Mouse (Mus musculus) frontal cortex, postnatal 25 days (tissue): ENCODE data around the gene Col4a1.

ENCODE experiments used
- DNase-seq, 2 experiments: peaks; one replicate each; pipeline ENCODE4 v3.0.0; 2022; ENCODE audit warnings: low spot score in 2 of 2

Col4a1 gene

DNA sequence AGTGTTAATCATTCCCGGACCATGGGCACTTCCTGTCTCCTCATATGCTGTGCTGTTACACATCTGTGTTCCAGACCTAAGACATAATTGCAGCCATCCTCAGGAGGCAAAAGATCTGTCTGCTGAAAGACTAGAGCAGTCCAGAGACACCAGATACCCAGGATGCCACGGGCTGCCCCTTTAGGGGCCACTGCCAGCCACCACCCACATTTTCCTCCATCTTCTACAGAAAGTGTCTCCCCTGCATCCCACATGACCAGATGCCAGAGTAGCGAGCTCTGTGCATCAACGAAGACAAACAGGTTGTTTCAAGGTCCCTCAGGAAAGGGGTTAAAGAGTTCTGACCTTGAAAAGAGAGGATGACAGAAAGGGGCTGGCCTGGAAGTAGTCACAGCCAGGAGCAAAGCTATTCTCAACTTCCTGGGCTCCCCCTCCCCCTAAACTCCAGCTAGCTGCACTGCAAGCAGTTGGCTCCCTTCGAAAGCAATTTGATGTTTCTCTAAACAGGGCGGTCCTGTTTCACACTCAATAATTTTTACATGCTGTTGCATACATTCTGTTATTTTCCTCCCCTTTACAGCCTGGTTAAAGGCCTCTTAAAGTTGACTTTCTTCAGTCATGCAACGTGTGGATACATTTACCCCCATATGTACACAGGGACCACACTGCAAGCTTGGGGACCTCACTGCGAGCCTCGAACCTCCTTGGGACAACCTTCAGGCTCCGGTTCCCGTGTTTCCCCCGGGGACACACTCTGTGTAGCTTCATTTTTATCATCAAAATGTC lies 13.9 kb downstream of the Col4a1 start:
- no peak for DNase-seq

DNA sequence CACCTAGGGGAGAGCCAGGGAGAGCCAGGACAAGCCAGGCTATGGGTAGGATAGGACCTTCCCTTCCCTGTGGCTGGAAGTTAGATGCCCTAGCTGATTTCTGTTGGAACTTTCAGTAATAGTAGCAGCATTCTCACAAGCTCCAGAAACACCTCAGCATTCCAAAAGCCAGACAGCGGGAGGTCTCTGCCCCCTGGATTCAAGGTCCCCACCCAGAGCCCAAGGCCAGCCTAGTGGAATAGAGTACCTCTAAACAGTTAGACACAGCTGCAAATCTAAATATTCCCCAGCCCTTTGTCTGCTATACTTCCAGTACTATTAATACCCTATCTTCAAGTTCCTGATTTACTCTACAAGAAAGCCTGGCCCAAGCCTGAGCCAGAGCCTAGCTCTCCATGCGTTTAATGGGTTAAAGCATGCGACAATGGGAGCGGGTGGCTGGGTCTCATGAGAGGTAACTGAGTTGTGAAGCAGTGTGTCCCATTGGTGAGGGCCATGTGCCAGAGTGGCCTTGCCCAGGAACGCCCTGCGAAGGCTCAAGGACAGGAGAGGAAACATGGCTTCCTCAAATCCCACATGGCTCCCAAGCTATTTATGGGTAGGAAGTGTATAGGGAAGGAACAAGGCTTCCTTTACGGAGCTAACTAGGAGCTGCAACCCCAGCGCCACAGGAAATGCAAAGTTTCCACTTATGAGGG lies 15.3 kb downstream of the Col4a1 start:
- no peak for DNase-seq

DNA sequence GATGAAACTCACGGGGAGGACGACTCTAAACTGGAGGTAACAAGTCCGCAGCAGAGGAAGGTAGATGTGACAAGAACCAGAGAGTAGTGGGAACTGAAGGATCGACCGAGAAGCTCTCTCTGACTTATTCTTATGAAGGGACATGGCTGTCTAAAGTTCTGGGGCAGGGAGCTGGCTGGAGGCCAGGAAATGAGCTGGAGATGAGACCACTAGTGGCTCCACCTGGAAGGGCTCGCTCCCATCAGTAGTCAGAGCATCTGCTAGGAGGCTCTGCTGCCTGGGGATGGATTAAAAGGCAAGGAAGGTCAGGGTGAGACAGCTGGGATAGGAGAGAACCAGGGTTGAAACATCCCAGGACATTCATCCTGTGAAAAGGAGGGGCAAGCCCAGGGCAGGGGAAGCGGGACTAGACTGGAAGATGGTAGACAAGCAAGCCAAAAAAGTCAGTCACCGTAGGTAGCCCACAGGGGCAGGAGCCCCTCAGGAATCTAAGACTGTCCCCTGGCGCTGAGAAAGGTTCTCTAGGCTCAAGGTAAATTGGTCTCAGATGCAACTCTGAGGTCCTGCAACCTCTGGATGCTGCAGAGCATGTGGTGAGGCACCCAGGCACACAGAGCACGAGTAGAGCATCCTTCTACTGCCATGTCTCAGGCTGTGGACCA lies 16.2 kb downstream of the Col4a1 start:
- DNase-seq, result no peak

DNA sequence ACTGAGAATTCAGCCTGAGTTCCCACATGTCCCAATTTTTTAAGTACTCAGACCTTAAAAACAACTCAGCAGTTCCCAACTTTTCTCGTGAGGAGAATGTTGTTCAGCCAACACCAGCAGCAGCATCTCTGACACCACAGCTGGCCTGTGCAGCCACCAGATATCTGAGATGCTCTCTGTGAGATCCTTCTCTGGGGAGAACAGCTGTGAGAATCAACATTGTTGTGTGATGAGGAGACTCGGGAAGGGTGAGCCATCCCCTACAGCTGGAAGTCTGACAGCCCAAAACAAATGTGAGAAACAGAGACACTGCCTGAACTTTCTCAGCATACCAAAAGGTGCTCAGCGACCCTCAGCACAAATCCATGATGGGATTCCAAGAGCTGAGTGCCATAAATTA lies 20.0 kb downstream of the Col4a1 start:
- no peak for DNase-seq

DNA sequence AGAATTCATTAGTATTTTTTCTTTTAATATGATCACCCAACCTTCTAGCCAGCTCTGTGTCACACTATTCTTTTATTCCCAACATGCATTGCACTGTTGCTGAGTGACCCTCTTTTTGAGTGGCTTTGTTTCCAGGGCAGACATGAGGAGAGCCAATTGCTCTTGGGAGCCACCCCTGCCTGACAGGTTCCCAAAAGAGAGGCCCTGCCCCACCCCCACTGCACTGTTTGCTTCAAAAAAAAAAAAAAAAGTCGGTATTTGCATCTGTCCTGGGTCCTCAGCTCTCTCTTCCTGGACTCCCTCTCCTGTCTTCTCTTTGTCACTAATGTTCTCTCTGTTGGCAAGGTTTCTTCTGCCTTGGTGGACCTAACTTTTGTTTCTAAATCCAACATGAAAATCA lies 22.1 kb downstream of the Col4a1 start:
- DNase-seq, result no peak

DNA sequence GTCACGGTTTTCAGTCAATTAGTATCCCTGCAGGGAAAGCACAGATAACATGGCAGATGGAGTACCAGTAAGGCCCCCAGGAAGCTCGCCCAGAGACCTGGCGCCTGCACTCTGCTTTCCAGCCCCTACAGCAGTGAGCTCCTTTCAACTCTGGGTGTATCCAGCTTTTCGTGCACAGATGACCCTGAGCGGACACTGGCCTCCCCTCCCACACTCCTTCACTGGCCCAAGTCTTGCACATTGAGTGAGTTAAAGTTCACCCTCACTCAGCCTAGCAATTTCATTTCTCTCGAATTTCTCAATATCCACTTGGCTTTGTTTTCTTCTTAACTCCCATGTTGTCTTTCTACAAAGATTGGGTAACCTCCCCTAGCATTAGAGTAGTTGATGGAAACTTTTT lies 24.3 kb downstream of the Col4a1 start:
- no peak for DNase-seq

DNA sequence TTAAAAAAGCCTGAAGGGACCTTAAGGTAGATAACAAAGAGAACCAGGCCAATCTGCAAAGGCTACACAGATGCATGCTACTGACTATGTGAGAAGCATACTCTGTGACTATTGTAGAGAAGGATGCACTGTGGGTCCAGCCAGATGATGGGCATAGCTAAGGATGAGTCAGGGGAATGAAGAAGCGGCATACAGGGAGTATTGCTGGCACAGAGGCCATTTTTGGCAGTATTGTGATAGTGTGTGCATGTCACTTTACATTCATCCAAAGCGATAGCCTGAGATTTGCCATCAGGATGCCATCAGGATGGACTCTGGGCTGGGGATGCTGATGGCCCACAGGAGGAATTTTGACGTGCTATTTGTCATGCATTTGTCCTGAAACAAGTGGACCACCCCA lies 25.5 kb downstream of the Col4a1 start:
- DNase-seq, result no peak

DNA sequence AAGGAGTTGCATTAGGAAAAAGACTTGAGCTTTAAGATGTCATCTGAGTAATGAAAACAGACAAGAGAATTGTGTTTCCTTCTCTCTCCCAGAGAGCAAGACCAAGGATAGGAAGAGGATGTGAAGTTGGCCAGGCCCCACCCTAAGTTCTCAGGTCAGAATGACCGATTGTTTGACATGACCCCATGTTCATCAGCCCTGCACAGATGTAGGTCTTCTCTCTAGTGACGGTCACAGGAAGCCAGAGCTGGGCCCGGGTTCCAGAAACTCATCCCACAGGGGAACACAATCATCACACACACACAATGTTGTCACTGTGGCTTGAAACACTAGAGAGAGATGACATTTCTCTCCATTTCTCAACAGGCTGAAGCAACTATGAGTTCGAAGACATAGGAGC lies 27.2 kb downstream of the Col4a1 start:
- no peak for DNase-seq

DNA sequence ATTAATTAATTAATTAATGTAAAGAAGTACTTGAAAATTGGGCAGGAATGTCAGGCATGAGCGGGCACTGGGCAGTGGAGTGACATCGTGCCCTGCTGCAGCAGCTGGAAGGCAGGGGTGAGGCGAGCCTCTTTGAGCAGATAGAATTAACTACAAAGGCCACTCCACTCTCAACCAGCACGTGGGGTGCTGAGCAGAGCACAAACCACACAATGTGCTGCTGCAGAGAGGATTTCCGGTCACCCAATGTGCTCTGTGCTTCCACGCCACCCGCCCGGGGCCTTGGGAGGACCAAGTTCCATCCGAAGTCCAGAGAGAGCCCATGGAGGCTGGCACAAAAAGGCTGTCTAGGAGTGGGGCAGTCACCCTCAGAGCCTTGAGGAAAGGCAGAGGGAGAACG lies 29.4 kb downstream of the Col4a1 start:
- no peak for DNase-seq

DNA sequence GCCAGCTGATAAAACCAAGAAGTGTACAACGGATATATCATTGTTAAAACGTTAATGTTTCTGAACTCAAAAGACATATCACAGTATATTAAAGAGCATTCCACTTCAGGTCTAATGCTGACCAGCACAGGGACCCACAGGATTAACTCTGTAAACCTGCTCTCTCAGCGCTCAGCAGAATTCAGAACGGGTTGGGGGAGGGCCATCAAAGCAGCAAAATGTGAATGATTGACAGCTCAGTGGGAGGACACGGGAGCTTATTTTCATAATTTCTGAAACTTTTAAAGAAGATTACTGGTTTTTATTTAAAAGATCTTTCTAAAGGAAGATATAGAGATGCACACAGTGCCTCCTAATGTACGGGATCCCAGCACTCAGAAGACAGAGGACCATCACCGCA lies 29.9 kb downstream of the Col4a1 start:
- DNase-seq, result no peak

DNA sequence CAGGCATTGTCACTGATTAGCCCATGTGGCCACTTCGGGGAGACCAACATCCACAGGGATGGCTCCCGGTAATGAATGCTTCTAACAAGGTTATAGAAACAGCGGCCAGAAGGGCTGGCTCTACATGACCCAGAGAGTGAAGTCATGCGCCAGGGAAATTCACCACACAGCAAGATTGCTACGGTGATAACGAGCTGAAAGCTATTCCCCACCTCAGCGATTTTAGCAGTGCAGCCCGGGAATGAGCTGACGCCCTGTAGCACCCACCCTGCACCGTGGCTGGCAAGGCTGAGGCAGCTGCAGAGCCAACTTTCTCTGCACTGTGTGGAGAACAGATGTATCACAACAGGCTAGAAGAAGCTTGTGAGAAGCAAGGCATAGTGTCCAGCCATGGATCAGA lies 30.5 kb downstream of the Col4a1 start:
- DNase-seq, result no peak

DNA sequence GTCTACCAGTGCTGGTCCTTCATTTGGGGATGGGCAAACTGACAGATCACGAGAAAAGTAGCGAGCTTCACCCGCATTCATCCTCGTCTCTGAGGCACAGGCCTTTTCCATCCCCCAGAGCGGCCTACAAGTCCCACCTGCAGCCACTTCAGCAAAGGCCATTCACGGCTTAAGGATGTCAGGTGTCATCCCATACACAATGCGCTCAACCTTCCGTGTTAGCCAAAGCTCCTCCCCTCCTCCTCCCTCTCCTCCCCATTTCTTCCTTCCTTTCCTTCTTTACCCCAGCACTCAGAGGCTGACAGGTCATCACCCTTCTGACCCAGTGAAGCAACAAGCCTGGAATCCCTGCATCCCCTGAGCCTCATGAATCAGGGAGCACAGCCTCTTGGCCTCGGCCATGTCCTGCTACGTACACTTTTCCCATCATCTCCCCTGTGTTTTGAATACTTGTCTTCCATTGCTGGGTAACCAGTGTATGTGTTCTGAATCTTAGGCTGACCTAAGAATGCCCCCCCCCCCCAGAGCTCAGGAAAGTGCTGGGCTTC lies 31.8 kb downstream of the Col4a1 start:
- no peak for DNase-seq

DNA sequence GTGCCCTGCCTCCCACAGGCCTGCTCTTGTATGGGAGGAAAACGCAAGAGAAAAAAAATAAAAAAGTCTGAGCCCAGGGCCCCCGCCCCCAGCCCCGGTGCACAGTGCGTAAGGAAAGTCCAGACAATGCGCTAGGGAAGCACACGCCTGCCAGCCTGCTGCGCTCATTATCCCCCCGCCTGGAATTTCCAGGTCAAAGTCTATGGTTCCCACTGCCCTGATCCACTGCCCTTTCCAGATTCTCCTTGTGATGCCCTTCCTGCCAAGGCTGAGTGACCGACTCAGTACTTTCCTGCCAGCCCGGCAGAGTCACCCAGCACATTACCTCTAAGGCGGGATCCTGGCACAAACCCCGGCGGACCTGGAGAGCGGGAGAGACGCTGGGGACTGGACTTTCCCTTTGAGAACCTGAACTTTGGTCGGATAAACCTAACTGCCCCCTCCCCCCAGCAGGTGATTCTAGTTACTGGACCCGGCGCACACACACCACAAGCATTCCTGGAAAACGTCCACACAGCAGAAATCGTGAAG lies 33.3 kb downstream of the Col4a1 start:
- no peak for DNase-seq

DNA sequence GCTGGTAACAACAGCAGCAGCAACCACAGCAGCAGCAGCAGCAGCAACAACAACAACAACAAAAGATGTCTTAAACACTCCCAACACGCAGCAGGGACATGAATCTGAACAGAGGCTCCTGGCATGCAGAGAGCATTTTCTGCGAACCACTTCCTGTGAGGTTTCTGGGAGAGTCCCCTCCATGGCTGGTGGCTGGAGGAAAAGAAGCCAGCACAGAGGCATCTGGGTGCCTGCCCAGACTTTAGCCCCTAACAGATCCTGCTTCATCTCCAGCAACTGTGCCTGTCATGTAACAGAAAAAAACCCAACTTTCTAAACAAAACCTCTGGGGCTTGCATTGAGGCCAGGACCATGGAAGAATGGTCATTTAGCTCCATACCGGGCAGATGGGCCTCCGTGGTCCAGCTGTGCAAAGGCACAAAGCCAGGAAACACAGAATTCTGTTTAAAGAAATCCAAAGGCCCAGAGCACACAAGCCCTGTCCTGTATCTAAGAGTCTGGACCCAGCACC lies 34.5 kb downstream of the Col4a1 start:
- DNase-seq, result no peak

DNA sequence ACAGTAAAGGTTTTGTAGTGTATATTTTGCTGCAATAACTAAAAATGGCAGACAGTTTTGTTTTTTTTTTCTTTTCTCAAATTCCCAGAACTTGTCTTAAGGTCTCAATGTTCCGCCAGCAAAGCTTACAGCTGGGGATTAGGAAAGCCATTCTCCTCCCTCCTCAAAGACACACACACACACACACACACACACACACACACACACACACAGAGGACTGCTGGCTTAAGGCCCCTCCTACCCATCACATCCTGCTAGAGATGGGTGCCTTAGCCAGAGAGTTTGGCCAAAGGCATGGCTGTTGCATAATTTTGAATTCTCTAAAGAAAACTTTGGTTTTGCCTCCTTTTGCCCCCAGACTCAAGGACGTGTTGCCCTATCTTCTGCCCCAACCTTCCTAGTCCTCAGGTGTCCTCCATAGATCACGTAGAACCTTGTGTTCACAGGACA lies 35.0 kb downstream of the Col4a1 start:
- DNase-seq, result no peak

DNA sequence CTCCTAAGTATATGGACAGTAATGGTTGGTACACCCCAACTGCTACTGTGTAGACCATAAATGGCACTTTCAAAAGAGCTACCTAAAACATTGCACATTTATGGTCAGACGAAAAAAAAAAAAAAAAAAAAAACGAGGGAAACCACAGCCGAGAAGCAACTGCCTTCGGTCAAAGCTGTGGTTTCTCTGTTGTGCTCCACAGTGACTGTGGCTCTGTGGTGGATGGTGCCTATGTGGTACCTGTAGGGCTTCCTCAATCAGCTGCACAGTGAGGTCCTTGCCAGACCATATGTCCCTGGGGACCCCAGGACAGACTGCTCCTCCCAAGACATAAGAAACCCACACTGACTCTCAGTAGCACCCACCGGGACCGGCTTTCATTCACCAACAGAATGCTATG lies 36.3 kb downstream of the Col4a1 start:
- DNase-seq, result no peak

DNA sequence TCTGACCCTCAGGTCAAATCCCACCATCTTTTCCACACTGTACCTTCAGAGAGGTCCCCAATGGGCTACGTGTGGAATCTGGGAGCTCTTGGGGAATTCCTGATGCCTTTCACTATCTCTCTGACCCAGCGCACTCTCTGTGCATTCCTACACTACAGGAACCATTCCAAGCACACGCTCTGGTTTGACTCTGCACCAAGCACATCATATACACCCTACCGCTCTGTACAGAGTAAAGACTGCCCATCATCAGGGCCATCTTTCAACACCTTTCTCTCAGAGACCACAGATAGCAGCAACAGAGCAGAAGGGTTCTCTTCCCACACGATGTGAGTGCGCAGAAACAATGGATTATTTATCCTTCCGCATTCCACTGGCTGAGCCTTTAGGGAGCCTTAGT lies 38.2 kb downstream of the Col4a1 start:
- no peak for DNase-seq

DNA sequence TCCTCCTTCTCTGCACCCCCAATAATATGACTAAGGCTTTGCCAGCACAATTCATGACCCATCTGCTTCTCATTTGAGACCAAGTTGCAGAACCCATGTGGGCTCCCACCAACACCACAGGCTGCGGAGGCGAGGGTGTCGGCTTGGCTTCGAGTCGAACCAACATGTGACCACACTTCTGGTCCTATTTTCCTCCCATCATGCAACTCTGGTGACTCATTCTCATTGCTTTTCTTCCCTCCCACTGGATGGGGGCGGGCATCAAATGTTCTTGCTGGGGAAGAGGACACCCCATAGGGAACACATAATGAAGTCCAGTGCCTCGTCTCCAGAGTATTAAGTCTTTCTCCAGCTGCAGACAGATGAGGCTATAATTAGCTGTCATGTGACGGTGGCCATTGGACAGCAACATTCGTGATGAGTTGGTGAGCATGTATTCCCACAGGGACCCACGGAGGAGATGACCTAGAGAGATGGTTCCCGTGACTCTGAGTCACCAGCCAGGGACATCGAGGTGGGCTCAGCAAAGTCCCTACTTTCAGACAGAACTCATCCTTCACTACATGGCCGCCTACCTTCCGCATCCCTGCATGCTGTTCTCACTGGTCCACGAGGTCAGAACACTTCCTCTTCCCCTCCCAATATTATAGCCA lies 39.0 kb downstream of the Col4a1 start:
- DNase-seq, result peak; percentile 46 to 73

DNA sequence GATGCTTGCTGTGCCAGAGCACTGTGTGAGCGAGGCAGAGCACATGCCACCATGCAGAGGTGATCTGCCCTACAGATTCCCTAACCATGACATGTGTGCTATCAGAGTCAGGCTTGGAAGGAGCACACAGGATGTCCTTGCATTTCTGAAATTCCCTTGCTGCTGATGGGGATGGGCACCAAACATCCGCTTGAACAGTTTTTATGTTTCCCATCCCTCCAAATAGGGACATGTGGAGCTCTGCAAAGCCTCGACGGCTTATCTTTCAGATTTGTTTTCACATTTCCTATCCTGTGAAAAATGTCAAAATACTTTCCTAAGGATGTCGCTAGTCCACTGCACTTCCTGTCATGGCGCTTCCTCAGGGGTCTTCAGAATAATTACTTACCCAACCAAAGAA lies 40.4 kb downstream of the Col4a1 start:
- no peak for DNase-seq

DNA sequence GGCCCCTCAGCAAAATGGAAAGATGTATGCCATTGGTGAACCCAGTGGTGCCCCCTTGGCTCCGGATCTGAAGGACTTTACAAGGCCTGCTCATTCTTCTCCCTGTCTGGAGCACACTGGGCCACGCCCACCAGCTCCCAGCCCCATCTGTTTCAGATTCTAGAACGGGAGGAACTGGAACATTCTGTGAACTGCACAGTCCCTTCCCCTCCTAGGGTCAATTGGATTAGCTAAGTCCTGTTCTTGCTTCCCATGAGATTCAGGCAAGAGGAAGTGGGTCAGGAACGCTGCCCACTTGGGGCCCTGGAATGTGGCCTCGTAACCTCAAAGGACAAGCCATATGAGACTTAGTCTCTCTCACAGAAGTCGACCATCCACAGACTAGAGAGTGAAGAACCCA lies 41.8 kb downstream of the Col4a1 start:
- DNase-seq, result no peak

DNA sequence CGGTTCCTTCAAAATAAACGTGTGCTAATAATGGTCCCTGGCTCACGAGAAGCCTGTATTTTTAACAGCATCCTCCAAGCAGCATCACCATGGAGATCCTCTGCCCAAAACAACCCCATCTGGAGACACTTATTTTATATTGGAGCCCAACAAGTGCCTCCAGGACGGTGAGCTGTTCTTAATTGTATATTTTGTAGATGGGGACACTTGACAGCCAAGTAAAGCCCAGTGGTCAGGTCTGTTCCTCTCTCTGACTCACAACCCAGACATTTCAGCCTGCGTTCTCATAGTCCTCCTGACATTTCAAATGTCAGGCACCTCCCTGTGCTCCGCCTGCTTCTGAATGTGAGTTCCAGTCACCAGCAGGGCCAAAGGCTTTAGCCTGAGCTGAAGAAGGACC lies 43.9 kb downstream of the Col4a1 start:
- DNase-seq, result no peak

DNA sequence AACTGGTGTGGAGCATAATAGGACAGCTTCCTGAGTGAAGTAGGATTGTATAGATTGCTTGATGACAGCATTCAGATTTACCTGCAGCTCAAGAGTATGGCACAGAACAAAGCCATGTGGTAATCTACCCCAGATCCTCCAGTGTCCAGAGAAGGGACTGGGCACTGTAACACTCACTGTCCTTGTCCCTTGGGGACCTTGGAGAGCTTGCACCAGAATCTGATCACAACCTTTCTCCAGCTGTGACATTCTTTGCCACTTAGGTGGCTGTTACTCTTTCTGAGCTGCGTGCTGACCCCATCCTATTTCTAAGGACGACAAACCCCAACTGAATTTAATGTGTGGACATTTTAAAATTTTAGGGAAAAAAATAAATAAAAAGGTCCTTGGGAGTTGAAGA lies 46.2 kb downstream of the Col4a1 start:
- no peak for DNase-seq
